Mouse (Mus musculus) liver, embryonic 16.5 days (tissue): ENCODE data around the gene Synj1. TPM values are rescaled to one million over a fixed set of nuclear protein-coding genes. Genes with fewer than 3 reads are reported as not detected.

Experiments used
- ATAC-seq: fragments of 200-750 bp; cut with Nextera tagmentation; 2 replicates; pipeline ENCODE4 v1.8.0; 2017; ENCODE audit warnings: low read depth, mild to moderate bottlenecking, moderate number of reproducible peaks, moderate library complexity
- H3K27ac ChIP-seq: fragments of 300-500 bp; sonication (generic); 2 replicates; pipeline ENCODE4 v1.5.1; 2014; ENCODE audit warnings: mild to moderate bottlenecking, low read length
- H3K27me3 ChIP-seq: fragments of 300-500 bp; sonication (generic); 2 replicates; pipeline ENCODE4 v1.6.1; 2014; ENCODE audit warnings: low read depth, low read length, mixed read lengths; ENCODE audit not compliant: control insufficient read depth, insufficient read depth
- H3K36me3 ChIP-seq: fragments of 300-500 bp; sonication (generic); 2 replicates; pipeline ENCODE4 v1.6.1; 2014; ENCODE audit warnings: mild to moderate bottlenecking; ENCODE audit not compliant: control insufficient read depth, insufficient read depth
- H3K4me1 ChIP-seq: fragments of 300-500 bp; sonication (generic); 2 replicates; pipeline ENCODE4 v1.6.1; 2014; ENCODE audit warnings: low read depth, low read length, mixed read lengths; ENCODE audit not compliant: control insufficient read depth
- H3K4me2 ChIP-seq: fragments of 300-500 bp; sonication (generic); 2 replicates; pipeline ENCODE4 v1.6.1; 2014; ENCODE audit warnings: low read depth, low read length, mixed read lengths
- H3K4me3 ChIP-seq: fragments of 300-500 bp; sonication (generic); 2 replicates; pipeline ENCODE4 v1.5.1; 2014; ENCODE audit warnings: low read depth, mild to moderate bottlenecking, low read length
- H3K9ac ChIP-seq: fragments of 300-500 bp; sonication (generic); 2 replicates; pipeline ENCODE4 v1.6.1; 2014; ENCODE audit warnings: low read depth, low read length
- H3K9me3 ChIP-seq: fragments of 300-500 bp; sonication (generic); replicated peaks from 2 replicates; pipeline ENCODE4 v1.6.1; 2016; ENCODE audit warnings: low read length; ENCODE audit not compliant: control insufficient read depth
- WGBS: fragments of 180-500 bp; shearing (Covaris S2); extraction: QIAGEN DNeasy Blood & Tissue Kit; methylation state at CpG from one replicate; pipeline ENCODE4 v1.1.7; 2014; ENCODE audit not compliant: insufficient replicate concordance; 5-methylcytosine and 5-hydroxymethylcytosine counted together
- polyA plus RNA-seq: library from polyadenylated mRNA; unstranded; fragments of >200 nt; fragmentation: Nextera tagmentation; extraction: Ambion mirVana; gene quantifications from 2 replicates; pipeline ENCODE4 v1.2.1, GENCODE M21; 2015

Gene Synj1
- 20.4 and 23.8 TPM in 2 replicates for polyA plus RNA-seq

DNA sequence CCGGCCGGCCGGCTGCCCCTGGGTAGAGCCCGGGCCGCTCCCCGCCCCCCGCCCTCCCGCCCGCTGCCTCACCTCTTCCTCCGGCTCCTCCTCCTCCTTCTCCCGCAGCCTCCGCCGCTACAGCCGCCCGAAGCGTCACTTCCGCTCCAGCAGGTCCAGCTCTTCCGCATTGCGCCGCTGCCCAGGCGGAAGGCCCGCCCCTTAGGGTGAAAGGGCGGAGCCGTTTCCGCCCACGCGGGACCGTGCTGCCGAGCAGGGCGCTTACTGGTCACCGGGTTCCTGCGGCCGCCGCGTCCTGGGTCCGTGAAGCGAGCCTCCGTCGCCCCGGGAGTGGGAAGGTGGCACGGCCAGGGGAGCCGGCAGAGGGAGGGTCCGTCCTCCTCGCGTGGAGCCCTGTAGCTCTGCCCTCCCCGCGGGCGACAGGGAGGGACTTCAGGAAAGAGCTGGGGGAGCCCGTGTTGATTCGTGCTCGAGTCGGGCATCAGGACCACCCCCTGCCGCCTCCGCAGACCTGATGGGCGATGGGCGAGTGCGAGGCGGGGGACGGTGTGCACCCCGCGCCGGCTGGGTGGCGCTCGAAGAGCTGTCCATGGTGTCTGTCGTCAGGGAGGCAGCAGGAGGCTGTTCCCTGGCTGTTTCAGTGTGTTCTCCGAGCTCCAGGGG is at the start of gene Synj1:
Gene Synj1 (minus strand): TSS at position 288 of the 663 bp plus-strand sequence.
- Histone ChIP-seq H3K4me3 (peak within 1 kb of the TSS; percentile 99), H3K9ac (peak within 1 kb of the TSS; percentile 99), H3K27me3 (no peaks in the 10 kb centered on the region), H3K27ac (peak within 1 kb of the TSS; percentile 95), H3K9me3 (no peaks in the 10 kb centered on the region), H3K4me1 (peaks cover 19% of the 10 kb centered on the region), H3K4me2 (peak within 1 kb of the TSS; percentile 95), H3K36me3 (peaks cover 20% of the 10 kb centered on the region)
- under 1% methylated on average over 65 of the region's 66 CpGs for WGBS
- peak; percentile 96 for ATAC-seq

DNA sequence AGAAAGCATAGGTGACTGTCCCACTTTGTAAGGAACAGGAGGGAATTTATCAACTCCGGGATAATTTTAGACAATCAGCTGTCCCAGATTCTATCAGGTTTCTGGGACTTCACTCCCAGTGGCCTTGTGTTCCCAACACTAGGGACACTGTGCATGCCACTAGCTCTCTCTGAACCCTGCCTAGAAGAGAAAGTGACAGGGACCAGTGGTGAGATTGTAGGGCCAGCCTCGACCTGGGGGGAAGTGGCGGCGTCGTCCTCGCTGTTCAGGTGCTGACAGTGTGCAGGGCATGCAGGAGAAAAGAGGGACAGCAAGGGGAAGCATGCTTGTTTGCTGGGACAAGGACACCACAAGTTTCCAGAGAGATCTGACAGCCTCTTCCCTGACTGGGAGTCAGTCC is 46.6 kb upstream of the Synj1 start:
- H3K27ac ChIP-seq = no peak overlapping the region
- 61% methylated on average over 6 of the region's 6 CpGs for WGBS
- ATAC-seq = no peak

DNA sequence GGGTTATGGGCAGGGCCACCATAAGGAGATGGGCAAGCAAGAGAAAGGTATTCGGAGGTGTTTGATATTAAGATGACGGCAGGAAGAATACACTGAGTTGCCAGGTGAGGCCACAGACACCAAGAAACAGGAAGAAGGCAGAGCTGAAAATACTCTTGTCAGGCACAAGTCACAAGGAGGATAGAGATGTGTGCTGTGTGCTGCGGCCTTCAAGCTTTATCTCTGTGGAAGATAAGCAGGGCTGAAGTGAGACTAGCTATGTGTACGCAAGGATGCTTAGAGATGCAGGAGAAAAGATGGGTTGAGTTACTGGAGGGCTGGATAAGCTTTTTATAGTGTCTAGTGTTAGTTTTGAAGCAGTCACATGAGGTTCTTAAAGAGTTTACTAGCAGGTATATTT is 46.2 kb upstream of the Synj1 start:
- Histone ChIP-seq H3K4me1 (no peaks in the 10 kb centered on the region), H3K36me3 (no peaks in the 10 kb centered on the region), H3K4me2 (no peak overlapping the region), H3K27me3 (no peaks in the 10 kb centered on the region), H3K9me3 (no peaks in the 10 kb centered on the region), H3K27ac (no peak overlapping the region), H3K9ac (no peak overlapping the region), H3K4me3 (no peak overlapping the region)
- no peak for ATAC-seq
- 47% methylated on average over 4 of the region's 4 CpGs for WGBS

More for the DNA sequence above, 46.6 kb upstream of the Synj1 start:
- Histone ChIP-seq H3K9me3 (no peaks in the 10 kb centered on the region), H3K27me3 (no peaks in the 10 kb centered on the region), H3K36me3 (no peaks in the 10 kb centered on the region), H3K4me1 (no peaks in the 10 kb centered on the region), H3K4me3 (no peak overlapping the region), H3K4me2 (no peak overlapping the region), H3K9ac (no peak overlapping the region)

DNA sequence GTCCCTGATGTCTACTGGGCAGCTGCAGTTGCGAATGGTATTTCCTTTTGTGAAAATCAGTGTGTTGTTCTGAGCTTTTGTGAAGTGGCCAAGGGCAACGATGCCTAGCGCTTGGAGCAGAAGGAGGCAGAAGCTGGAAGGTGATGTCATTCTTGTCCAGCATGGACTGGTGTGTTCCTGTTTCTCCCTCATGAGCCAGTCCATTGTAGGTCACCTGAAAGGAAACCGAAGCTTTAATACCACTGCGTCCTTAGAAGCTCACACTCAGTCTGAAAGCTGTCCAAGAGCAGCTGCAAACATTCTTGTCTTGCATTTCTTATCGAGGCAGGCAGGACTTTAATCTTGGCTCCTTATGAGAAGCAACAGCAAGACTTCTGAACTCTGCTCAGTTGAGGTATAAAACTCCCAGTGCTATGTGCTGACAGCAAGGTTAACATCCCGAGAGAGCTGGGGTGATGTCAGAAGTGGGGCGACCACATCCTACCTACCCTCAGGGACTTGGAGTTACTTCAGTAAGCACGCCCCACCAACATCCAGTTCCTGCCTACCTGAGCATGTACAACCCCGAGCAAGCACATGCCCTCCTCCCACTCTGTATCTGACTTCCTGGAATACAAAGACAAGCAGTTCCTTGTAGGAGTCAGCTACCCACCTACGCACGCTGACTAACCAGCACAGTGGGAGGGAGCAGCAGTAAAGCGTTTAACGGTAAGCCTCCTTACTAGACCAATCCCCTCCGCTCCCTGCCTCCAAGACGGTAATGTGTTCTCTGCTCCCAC is 45.1 kb upstream of the Synj1 start:
- H3K36me3 ChIP-seq = no peaks in the 10 kb centered on the region
- no peaks in the 10 kb centered on the region for H3K9me3 ChIP-seq
- ATAC-seq = no peak
- WGBS = 45% methylated on average over 16 of the region's 16 CpGs
- H3K27me3 ChIP-seq = no peaks in the 10 kb centered on the region
- no peak overlapping the region for H3K4me2 ChIP-seq
- no peak overlapping the region for H3K9ac ChIP-seq
- H3K4me1 ChIP-seq = no peaks in the 10 kb centered on the region
- H3K27ac ChIP-seq = no peak overlapping the region
- no peak overlapping the region for H3K4me3 ChIP-seq

- Histone ChIP-seq H3K4me3 (no peak overlapping the region), H3K9me3 (no peaks in the 10 kb centered on the region), H3K27ac (no peak overlapping the region), H3K4me1 (no peaks in the 10 kb centered on the region), H3K27me3 (no peaks in the 10 kb centered on the region), H3K36me3 (no peaks in the 10 kb centered on the region), H3K9ac (no peak overlapping the region), H3K4me2 (no peak overlapping the region)
- peak; percentile 30; the same call in 1 of the 2 replicates for ATAC-seq
- 63% methylated on average over 5 of the region's 5 CpGs for WGBS
Observed at GRCm38 (mm10) chr16:91055150-91055549, 44.0 kb upstream of the Synj1 start.

- Histone ChIP-seq H3K4me2 (no peak overlapping the region), H3K27me3 (no peaks in the 10 kb centered on the region), H3K4me1 (no peaks in the 10 kb centered on the region), H3K9me3 (no peaks in the 10 kb centered on the region), H3K9ac (no peak overlapping the region), H3K36me3 (no peaks in the 10 kb centered on the region), H3K27ac (no peak overlapping the region), H3K4me3 (no peak overlapping the region)
- no peak for ATAC-seq
- 39% methylated on average over 8 of the region's 8 CpGs for WGBS
Observed at GRCm38 (mm10) chr16:91053599-91053998, 42.5 kb upstream of the Synj1 start.

DNA sequence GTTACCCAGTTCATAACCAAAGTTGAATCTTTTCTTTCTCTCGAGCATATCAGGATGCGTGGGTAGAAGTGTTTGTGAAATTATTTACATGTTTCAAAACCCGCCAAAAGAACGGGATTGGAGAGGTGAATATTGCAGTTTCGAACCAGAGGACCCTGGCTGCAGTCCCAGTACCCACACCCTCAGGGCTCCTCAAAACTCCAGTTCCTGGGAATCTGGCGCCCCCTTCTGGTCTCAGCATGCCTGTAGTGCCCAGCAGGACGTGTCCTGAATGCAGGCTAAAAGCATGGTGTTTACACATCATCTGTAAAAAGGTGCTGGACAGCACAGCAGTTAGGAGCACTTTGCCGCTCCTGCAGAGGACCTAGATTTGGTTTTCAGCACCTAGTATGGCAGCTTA is 34.4 kb upstream of the Synj1 start:
- Histone ChIP-seq H3K4me3 (peak overlapping the region; percentile 96; the same call in 1 of the 2 replicates), H3K27ac (no peak overlapping the region), H3K27me3 (no peaks in the 10 kb centered on the region), H3K9ac (no peak overlapping the region; the same call in 1 of the 2 replicates), H3K36me3 (peaks cover 3% of the 10 kb centered on the region; the same call in 1 of the 2 replicates), H3K9me3 (no peaks in the 10 kb centered on the region), H3K4me2 (peak overlapping the region; percentile 71), H3K4me1 (peaks cover 17% of the 10 kb centered on the region)
- ATAC-seq = no peak
- WGBS = 58% methylated on average over 8 of the region's 8 CpGs

- Histone ChIP-seq H3K27me3 (no peaks in the 10 kb centered on the region), H3K9me3 (no peaks in the 10 kb centered on the region), H3K4me3 (peak within 1 kb of the TSS; percentile 96), H3K27ac (peak within 1 kb of the TSS; percentile 92), H3K4me2 (peak within 1 kb of the TSS; percentile 78), H3K4me1 (peaks cover 18% of the 10 kb centered on the region), H3K36me3 (peaks cover 5% of the 10 kb centered on the region; the same call in 1 of the 2 replicates), H3K9ac (peak within 1 kb of the TSS; percentile 96)
- 1% methylated on average over 70 of the region's 70 CpGs for WGBS
- ATAC-seq = peak; percentile 96
Observed at GRCm38 (mm10) chr16:91044270-91045182, 33.4 kb upstream of the Synj1 start, which contains the start of gene Paxbp1. Gene Paxbp1, minus strand, starts transcription at chr16:91044543.
